Mouse (Mus musculus) layer of hippocampus, adult 6 months (tissue): ENCODE results near the gene Gclm. TPM values are rescaled to one million over a fixed set of nuclear protein-coding genes. Genes with fewer than 3 reads are reported as not detected.

ENCODE experiments used
- long read RNA-seq, 2 experiments: library from polyadenylated mRNA; unstranded; transcript quantifications; one replicate each; pipeline ENCODE4 v2.0.0; 2019 to 2020
- microRNA-seq: library from miRNA; unstranded; fragments of <30 nt; microRNA quantifications from one replicate; pipeline ENCODE4 v1.2.0, GENCODE M21; 2020
- polyA plus RNA-seq: library from polyadenylated mRNA; unstranded; fragments of <200 nt; fragmentation: Nextera tagmentation; gene quantifications from 2 replicates; pipeline ENCODE4 v1.2.3, GENCODE M21; 2021

Gene Gclm
- polyA plus RNA-seq = 81.2 and 100 TPM in 2 replicates
- long read RNA-seq, experiment 1, full-length matches to known transcripts = 86 of 98 reads
- long read RNA-seq, experiment 1, partial matches to known transcripts = 3 of 98 reads
- long read RNA-seq, experiment 1, other reads (novel, unspliced or antisense) = 9 of 98 reads
- long read RNA-seq, experiment 2, full-length matches to known transcripts = 318 of 346 reads
- long read RNA-seq, experiment 2, partial matches to known transcripts = 4 of 346 reads
- long read RNA-seq, experiment 2, other reads (novel, unspliced or antisense) = 24 of 346 reads

DNA sequence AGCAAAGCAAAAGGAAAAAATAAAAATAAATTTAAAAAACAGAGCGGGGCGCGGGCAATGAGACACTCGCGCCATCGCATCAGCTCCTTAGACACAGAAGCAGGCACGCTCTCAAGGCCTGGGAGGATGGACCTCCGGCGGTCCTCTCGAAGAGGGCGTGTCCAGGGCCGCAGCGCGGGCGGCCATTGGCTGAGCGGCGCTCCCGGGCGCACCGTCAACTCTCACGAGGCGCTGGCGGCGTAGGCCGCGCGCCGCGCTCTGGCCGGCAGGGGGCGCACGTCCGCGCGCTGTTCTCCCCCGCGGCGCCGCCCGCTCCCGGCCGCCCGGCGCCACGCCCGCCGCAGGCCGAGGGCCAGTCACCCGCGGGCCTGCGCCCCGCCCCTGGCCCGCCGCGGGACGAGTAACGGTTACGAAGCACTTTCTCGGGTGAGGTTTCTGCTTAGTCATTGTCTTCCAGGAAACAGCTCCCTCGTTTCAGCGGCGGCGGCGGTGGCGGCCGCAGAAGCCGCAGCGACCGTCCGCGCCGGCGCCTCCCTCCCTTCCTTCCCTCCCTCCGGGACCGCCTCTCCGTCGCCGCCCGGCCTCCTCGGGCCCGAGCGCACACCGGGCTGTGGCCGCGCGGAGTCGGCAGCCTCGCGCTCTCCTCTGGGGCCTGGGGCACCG is at the start of gene Gclm:
Gene Gclm, plus strand, starts transcription at position 343 of the 663 bp plus-strand sequence.

GRCm38 (mm10) chr3:122274241-122275024 is 29.1 kb downstream of the Gclm start, which contains the start of gene Dnttip2:
Dnttip2 (plus strand) TSS chr3:122274388.

DNA sequence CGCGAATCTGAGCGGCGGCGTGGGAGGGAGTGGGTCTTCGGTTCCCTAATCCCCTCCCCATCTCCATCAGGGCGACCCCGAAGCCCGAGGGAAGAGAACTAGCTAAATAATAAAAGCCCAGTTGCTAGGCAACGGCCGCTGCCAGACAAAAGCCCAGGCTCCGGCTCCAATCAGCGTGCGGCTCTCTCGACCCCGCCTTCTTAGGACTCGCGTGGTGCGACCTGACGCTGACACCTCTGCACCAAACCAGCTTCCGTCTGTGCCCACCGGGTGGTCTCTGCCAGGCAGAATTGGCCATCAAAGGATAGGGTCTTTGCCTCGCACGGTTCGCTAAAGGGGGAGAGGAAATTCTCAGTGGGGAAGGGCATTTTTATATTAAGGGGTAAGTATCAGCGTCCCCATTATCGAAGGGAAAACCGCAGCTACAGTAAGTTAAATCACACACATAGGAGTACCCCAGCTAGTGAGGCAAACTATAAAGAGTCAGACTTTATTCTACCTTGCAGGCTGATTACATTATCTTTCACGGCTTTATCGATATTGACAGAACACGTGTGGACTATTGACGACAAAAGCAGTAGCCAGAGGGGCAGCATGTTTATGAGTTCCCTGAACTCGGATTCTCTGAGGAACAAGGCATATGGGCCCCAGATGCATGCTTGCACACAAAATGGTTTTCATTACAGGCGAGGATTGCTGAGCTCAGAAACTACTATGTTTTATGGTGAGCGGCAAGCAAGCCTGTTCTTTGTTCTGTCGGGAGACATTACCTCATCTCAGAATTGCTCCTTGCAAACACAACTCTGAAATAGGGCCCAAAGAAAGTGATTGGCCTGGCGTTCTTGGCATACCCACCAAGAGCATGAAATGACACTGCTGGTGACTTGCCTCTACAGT is 48.8 kb downstream of the Gclm start, which contains the start of gene Bcar3:
Gene Bcar3, plus strand, starts transcription at position 183 of the 897 bp plus-strand sequence.

Small RNA genes within 50 kb of the gene (microRNA-seq; reads per million reads assigned to microRNA genes)
- gene Gm22903 = not detected
- gene Mir760 = 930 reads per million, percentile 80 among the genes with 10 or more reads in this experiment

Other genes starting within 250 kb of the Gclm start
- gene Abca4, start 201.1 kb upstream of the Gclm start, polyA plus RNA-seq = 0.16 and 2.5 TPM in 2 replicates
- gene Dnttip2, start 28.8 kb downstream of the Gclm start, polyA plus RNA-seq = 28.8 and 29.5 TPM in 2 replicates
- 7.3 and 7.7 TPM in 2 replicates for gene Bcar3, start 48.6 kb downstream of the Gclm start, polyA plus RNA-seq